8 mouse cellular contexts compared by ENCODE assay signal in the genomic region with DNA sequence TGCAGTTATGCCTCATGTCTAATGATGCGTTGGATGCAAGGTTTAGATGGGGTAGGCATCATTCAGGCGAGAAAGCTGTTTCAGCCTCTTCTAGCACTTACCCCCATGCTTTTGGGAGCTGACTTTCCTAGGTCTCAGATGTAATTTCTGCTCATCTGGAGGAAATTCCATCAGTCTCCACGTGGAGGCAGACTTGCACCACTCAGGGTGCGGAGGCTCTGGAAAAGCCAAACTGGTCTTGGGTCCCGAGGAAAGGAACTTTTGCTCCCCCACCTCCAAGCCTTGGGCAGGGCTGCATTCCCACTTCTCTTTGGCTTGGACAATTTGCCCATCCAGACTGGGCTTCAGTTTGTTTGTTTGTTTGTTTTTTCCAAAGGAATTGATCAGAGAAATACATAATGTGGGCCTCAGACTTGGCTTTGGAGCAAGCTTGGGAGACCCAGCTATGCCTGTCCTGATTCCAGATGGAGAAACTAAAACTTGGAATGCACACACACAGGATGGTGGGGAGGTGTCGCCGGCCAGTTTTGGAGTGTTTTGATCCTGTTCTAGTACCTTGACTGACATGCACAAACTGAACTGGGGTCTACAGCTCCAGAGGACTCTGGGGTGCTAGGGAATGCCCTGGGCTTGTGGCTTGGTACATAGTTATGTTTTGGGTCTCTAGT. TPM values are rescaled to one million over a fixed set of nuclear protein-coding genes. Genes with fewer than 3 reads are reported as not detected.
A peak's percentile ranks its signal among the peaks of the same experiment; 100 is the strongest.
DNase-seq lines count a peak whose midpoint lies in the region; ATAC-seq and TF ChIP-seq lines count a peak whose summit lies in the region.

No protein-coding gene starts in this region.

- no peaks in the 10 kb centered on the region for H3K36me3 ChIP-seq in neural tube, embryonic 15.5 days
- H3K36me3 ChIP-seq in forebrain, postnatal 0 days (ENCODE audit: insufficient read depth), result no peaks in the 10 kb centered on the region
- H3K36me3 ChIP-seq in kidney, adult 2 months (ENCODE audit: control insufficient read depth, insufficient read depth, low read length), result no peaks in the 10 kb centered on the region
- H3K36me3 ChIP-seq in liver, embryonic 13.5 days, result no peaks in the 10 kb centered on the region

- no peak for ATAC-seq in neural tube, embryonic 15.5 days (ENCODE audit: low FRiP score)
- no peak; the same call in 1 of the 2 replicates for ATAC-seq in forebrain, postnatal 0 days
- no peak for ATAC-seq in liver, embryonic 13.5 days (ENCODE audit: low read depth)
- ATAC-seq in erythroid progenitor cell, adult 5-6 weeks (replicated peaks; ENCODE audit: low FRiP score, poor library complexity, severe bottlenecking), result no peak

- no peak overlapping the region for H3K9ac ChIP-seq in neural tube, embryonic 15.5 days (replicated peaks)
- H3K9ac ChIP-seq in forebrain, postnatal 0 days, result no peak overlapping the region
- H3K9ac ChIP-seq in liver, embryonic 13.5 days, result no peak overlapping the region

- DNase-seq in neural tube, embryonic 10.5 days (ENCODE audit: extremely low spot score, low spot score), result peak; percentile 83
- peak; percentile 74 for DNase-seq in brain, adult 2 months (ENCODE audit: low read depth, low spot score)
- DNase-seq in forebrain, postnatal 0 days, result peak; percentile 88
- DNase-seq in kidney, adult 2 months, result peak; percentile 83
- peak; percentile 35 for DNase-seq in liver, embryonic 13.5 days
- peak; percentile 80 for DNase-seq in retina, postnatal 1 day

- H3K27ac ChIP-seq in neural tube, embryonic 15.5 days (replicated peaks), result no peak overlapping the region
- H3K27ac ChIP-seq in forebrain, postnatal 0 days (ENCODE audit: low read depth, low read length), result no peak overlapping the region
- H3K27ac ChIP-seq in kidney, adult 2 months (ENCODE audit: insufficient read depth, low read depth, low read length), result no peak overlapping the region
- H3K27ac ChIP-seq in liver, embryonic 13.5 days, result no peak overlapping the region

- 27% methylated on average over 7 of the region's 7 CpGs for WGBS in neural tube, embryonic 15.5 days
- 23% methylated on average over 7 of the region's 7 CpGs for WGBS in forebrain, postnatal 0 days
- 15% methylated on average over 7 of the region's 7 CpGs for WGBS in kidney, adult 2 months
- 20% methylated on average over 7 of the region's 7 CpGs for WGBS in liver, embryonic 13.5 days (ENCODE audit: insufficient replicate concordance)

- no peaks in the 10 kb centered on the region for H3K9me3 ChIP-seq in neural tube, embryonic 15.5 days (replicated peaks)
- H3K9me3 ChIP-seq in forebrain, postnatal 0 days (ENCODE audit: low read length), result no peaks in the 10 kb centered on the region
- H3K9me3 ChIP-seq in liver, embryonic 13.5 days (replicated peaks), result no peaks in the 10 kb centered on the region

- no peak for TF ChIP-seq POLR2A in kidney, adult 2 months (IDR thresholded peaks at IDR 0.05; ENCODE audit: low read depth, low read length)

- no peak overlapping the region for H3K4me3 ChIP-seq in neural tube, embryonic 15.5 days (replicated peaks)
- H3K4me3 ChIP-seq in forebrain, postnatal 0 days (ENCODE audit: low read depth, low read length), result no peak overlapping the region
- no peak overlapping the region for H3K4me3 ChIP-seq in kidney, adult 2 months (ENCODE audit: insufficient read depth, low read depth, low read length)
- H3K4me3 ChIP-seq in liver, embryonic 13.5 days (replicated peaks), result no peak overlapping the region

- H3K4me1 ChIP-seq in neural tube, embryonic 15.5 days, result no peaks in the 10 kb centered on the region
- H3K4me1 ChIP-seq in forebrain, postnatal 0 days (ENCODE audit: insufficient read depth), result no peaks in the 10 kb centered on the region
- no peaks in the 10 kb centered on the region for H3K4me1 ChIP-seq in kidney, adult 2 months (ENCODE audit: control insufficient read depth, insufficient read depth, low read length)
- peaks cover 10% of the 10 kb centered on the region; the same call in 1 of the 2 replicates for H3K4me1 ChIP-seq in liver, embryonic 13.5 days (replicated peaks)

- TF ChIP-seq CTCF in forebrain, postnatal 0 days (IDR thresholded peaks at IDR 0.05; ENCODE audit: low read depth), result peak; percentile 97
- TF ChIP-seq CTCF in kidney, adult 2 months (conservative IDR thresholded peaks at IDR 0.05; ENCODE audit: insufficient read depth, insufficient read length, low read depth, low read length), result peak; percentile 98

- H3K27me3 ChIP-seq in neural tube, embryonic 15.5 days (replicated peaks), result peaks cover 12% of the 10 kb centered on the region
- H3K27me3 ChIP-seq in forebrain, postnatal 0 days (ENCODE audit: insufficient read depth, low read length), result no peaks in the 10 kb centered on the region
- no peaks in the 10 kb centered on the region for H3K27me3 ChIP-seq in kidney, adult 2 months (replicated peaks; ENCODE audit: control insufficient read depth, insufficient read depth, low read length)
- no peaks in the 10 kb centered on the region for H3K27me3 ChIP-seq in liver, embryonic 13.5 days

- no peak overlapping the region for H3K4me2 ChIP-seq in neural tube, embryonic 15.5 days
- H3K4me2 ChIP-seq in forebrain, postnatal 0 days (ENCODE audit: low read depth), result no peak overlapping the region
- H3K4me2 ChIP-seq in liver, embryonic 13.5 days, result no peak overlapping the region

RNA-seq across cellular contexts. Expression of a gene that starts 37.8 kb away (rescaled TPM):
- 41.7 and 44.4 TPM in 2 replicates for polyA plus RNA-seq in neural tube, embryonic 15.5 days (2015; fragmentation: Nextera tagmentation; extraction: Ambion mirVana)
- total RNA-seq in forebrain, postnatal 0 days (2014; rRNA removed), result 49.4 and 53.6 TPM in 2 replicates
- polyA plus RNA-seq in forebrain, postnatal 0 days (2015; fragmentation: Nextera tagmentation; extraction: Ambion mirVana), result 28.9 and 35.0 TPM in 2 replicates
- polyA plus RNA-seq in kidney, adult 2 months (2012; rRNA removed), result 28.7 and 29.7 TPM in 2 replicates
- 32.1 and 35.9 TPM in 2 replicates for polyA plus RNA-seq in liver, embryonic 13.5 days (2015; fragmentation: Nextera tagmentation; extraction: Ambion mirVana)
- total RNA-seq in erythroid progenitor cell, adult 5-6 weeks (2015; ENCODE audit: low replicate concordance), result 14.4 and 18.9 TPM in 2 replicates
- total RNA-seq in erythroid progenitor cell, adult 5-6 weeks (2017; ENCODE audit: low replicate concordance), result 13.6 and 28.5 TPM in 2 replicates

RNA-seq across cellular contexts. Expression of a gene that starts 45.3 kb away (rescaled TPM):
- polyA plus RNA-seq in neural tube, embryonic 15.5 days (2015; fragmentation: Nextera tagmentation; extraction: Ambion mirVana), result 98.6 and 99.7 TPM in 2 replicates
- 40.4 and 58.5 TPM in 2 replicates for total RNA-seq in forebrain, postnatal 0 days (2014; rRNA removed)
- 119 and 135 TPM in 2 replicates for polyA plus RNA-seq in forebrain, postnatal 0 days (2015; fragmentation: Nextera tagmentation; extraction: Ambion mirVana)
- 16.4 and 16.7 TPM in 2 replicates for polyA plus RNA-seq in kidney, adult 2 months (2012; rRNA removed)
- polyA plus RNA-seq in liver, embryonic 13.5 days (2015; fragmentation: Nextera tagmentation; extraction: Ambion mirVana), result 25.0 and 37.2 TPM in 2 replicates
- 22.7 and 30.6 TPM in 2 replicates for total RNA-seq in erythroid progenitor cell, adult 5-6 weeks (2015; ENCODE audit: low replicate concordance)
- total RNA-seq in erythroid progenitor cell, adult 5-6 weeks (2017; ENCODE audit: low replicate concordance), result 17.3 and 19.8 TPM in 2 replicates

Comparison
In these comparisons a context has a peak if more than half of its experiments do, and no peak if none do; other contexts are left out.
1. DNase-seq: peak in every context shown above with its lines; median percentile 88 in forebrain, postnatal 0 days; 83 in neural tube, embryonic 10.5 days; 83 in kidney, adult 2 months; 80 in retina, postnatal 1 day; 74 in brain, adult 2 months; 35 in liver, embryonic 13.5 days.